Mouse (Mus musculus): ENCODE data around the gene Lgals8. TPM values are rescaled to one million over a fixed set of nuclear protein-coding genes. Genes with fewer than 3 reads are reported as not detected.

Lgals8 gene
- polyA plus RNA-seq, 1 experiment, result 35.9 TPM

- H3K4me1 ChIP-seq (replicated peaks; ENCODE audit: control insufficient read depth, insufficient read depth, low read length), result no peaks in the 10 kb centered on the region
- no peak for DNase-seq
- no peaks in the 10 kb centered on the region for H3K27me3 ChIP-seq (ENCODE audit: control insufficient read depth, insufficient read depth, low read length)
- no peak overlapping the region for H3K4me3 ChIP-seq (ENCODE audit: control insufficient read depth, insufficient read depth, low read length)
- peaks cover 29% of the 10 kb centered on the region for H3K36me3 ChIP-seq (ENCODE audit: control insufficient read depth, insufficient read depth, low read length)
- WGBS, result 97% methylated on average over 14 of the region's 14 CpGs
- H3K27ac ChIP-seq (ENCODE audit: control insufficient read depth, insufficient read depth, low read length), result no peak overlapping the region
- TF ChIP-seq POLR2A (IDR thresholded peaks at IDR 0.05; ENCODE audit: control insufficient read depth, extremely low read depth, insufficient read depth, low read length, poor library complexity) (no peak), CTCF (IDR thresholded peaks at IDR 0.05; ENCODE audit: borderline replicate concordance, control insufficient read depth, extremely low read depth, insufficient read depth, low read length, poor library complexity) (no peak)
Measured at GRCm38 (mm10) chr13:12453150-12453549, 11.6 kb downstream of the Lgals8 start.

DNA sequence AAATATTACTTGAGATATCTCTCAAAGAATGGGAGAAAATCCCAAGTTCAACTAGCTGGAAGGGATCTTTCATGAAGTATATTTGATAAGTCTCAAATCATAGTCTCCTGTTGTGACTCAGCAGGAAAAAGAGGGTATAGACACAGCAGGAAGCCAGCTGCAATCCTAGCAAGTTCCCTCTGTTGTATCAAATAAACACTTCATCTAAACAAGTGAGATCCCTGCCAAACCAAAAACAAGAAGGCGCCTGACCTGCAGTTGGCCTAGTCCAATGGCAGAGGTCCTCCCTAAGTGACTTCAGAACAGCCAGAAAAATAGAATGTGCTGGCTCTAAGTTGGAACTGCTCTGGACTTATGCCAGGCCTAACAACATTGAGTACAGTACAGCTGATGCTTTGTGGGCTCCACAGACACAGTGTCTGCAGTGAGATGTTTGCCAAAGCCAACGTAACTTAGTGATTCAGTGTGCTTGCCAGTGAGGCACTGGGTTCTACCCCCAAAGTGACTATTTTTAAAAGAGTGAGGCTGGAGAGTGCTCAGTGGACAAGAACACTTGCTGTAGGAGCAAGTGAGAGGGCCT is 22.6 kb downstream of the Lgals8 start:
- 92% methylated on average over 2 of the region's 2 CpGs for WGBS
- no peak overlapping the region for H3K4me3 ChIP-seq (ENCODE audit: control insufficient read depth, insufficient read depth, low read length)
- H3K27me3 ChIP-seq (ENCODE audit: control insufficient read depth, insufficient read depth, low read length), result no peaks in the 10 kb centered on the region
- peaks cover 39% of the 10 kb centered on the region for H3K36me3 ChIP-seq (ENCODE audit: control insufficient read depth, insufficient read depth, low read length)
- H3K27ac ChIP-seq (ENCODE audit: control insufficient read depth, insufficient read depth, low read length), result no peak overlapping the region
- TF ChIP-seq CTCF (IDR thresholded peaks at IDR 0.05; ENCODE audit: borderline replicate concordance, control insufficient read depth, extremely low read depth, insufficient read depth, low read length, poor library complexity), result no peak
- TF ChIP-seq POLR2A (IDR thresholded peaks at IDR 0.05; ENCODE audit: control insufficient read depth, extremely low read depth, insufficient read depth, low read length, poor library complexity), result no peak
- DNase-seq, result no peak
- no peaks in the 10 kb centered on the region for H3K4me1 ChIP-seq (replicated peaks; ENCODE audit: control insufficient read depth, insufficient read depth, low read length)

GRCm38 (mm10) chr13:12440813-12441212 is 23.9 kb downstream of the Lgals8 start:
- Histone ChIP-seq H3K27me3 (ENCODE audit: control insufficient read depth, insufficient read depth, low read length) (no peaks in the 10 kb centered on the region), H3K36me3 (ENCODE audit: control insufficient read depth, insufficient read depth, low read length) (peaks cover 38% of the 10 kb centered on the region), H3K27ac (ENCODE audit: control insufficient read depth, insufficient read depth, low read length) (no peak overlapping the region), H3K4me3 (ENCODE audit: control insufficient read depth, insufficient read depth, low read length) (no peak overlapping the region), H3K4me1 (replicated peaks; ENCODE audit: control insufficient read depth, insufficient read depth, low read length) (no peaks in the 10 kb centered on the region)
- WGBS, result 96% methylated on average over 6 of the region's 6 CpGs
- TF ChIP-seq CTCF (IDR thresholded peaks at IDR 0.05; ENCODE audit: borderline replicate concordance, control insufficient read depth, extremely low read depth, insufficient read depth, low read length, poor library complexity) (no peak), POLR2A (IDR thresholded peaks at IDR 0.05; ENCODE audit: control insufficient read depth, extremely low read depth, insufficient read depth, low read length, poor library complexity) (no peak)
- DNase-seq, result no peak

DNA sequence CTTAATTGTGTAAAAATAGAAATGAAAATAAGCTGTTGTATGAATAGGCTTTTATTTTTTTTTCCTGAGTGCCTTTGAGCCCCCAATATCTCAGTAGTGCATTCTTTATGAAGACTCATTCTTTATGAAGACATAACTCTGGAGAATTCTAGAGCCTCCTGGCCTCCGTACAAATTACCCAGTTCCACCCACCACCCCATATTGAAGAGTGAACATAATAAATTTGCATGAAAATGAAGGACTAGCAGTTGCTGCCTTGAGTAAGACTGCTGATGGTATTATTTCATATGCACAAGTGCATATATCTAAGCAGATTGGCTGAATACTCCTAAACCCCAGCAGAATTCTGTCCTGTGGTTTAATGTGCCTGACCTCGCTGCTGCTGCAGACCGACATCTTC is 25.2 kb downstream of the Lgals8 start:
- no peak for TF ChIP-seq POLR2A (IDR thresholded peaks at IDR 0.05; ENCODE audit: control insufficient read depth, extremely low read depth, insufficient read depth, low read length, poor library complexity)
- no peak for TF ChIP-seq CTCF (IDR thresholded peaks at IDR 0.05; ENCODE audit: borderline replicate concordance, control insufficient read depth, extremely low read depth, insufficient read depth, low read length, poor library complexity)
- 96% methylated on average over 3 of the region's 3 CpGs for WGBS
- Histone ChIP-seq H3K27me3 (ENCODE audit: control insufficient read depth, insufficient read depth, low read length) (no peaks in the 10 kb centered on the region), H3K27ac (ENCODE audit: control insufficient read depth, insufficient read depth, low read length) (no peak overlapping the region), H3K4me3 (ENCODE audit: control insufficient read depth, insufficient read depth, low read length) (no peak overlapping the region), H3K36me3 (ENCODE audit: control insufficient read depth, insufficient read depth, low read length) (peaks cover 41% of the 10 kb centered on the region), H3K4me1 (replicated peaks; ENCODE audit: control insufficient read depth, insufficient read depth, low read length) (no peaks in the 10 kb centered on the region)
- no peak for DNase-seq

DNA sequence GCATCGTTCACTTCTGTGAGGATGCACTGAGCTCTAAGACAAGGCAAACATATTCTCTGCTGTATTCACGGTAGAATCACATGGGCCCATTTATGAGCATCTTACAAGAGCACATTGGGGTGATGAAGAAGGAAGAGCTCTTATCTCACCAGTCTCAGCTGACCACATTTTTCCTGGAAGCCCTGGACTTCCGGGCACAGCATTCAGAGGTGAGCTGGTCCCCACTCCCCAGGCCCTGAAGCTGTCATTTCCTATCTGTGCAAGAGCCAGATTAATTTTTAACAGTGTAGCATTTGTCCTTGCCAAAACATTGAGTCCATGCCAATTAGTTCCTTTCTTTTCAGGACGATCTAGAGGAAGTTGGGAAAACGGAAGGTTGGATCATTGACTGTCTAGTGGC is 30.9 kb downstream of the Lgals8 start:
- TF ChIP-seq POLR2A (IDR thresholded peaks at IDR 0.05; ENCODE audit: control insufficient read depth, extremely low read depth, insufficient read depth, low read length, poor library complexity) (no peak), CTCF (IDR thresholded peaks at IDR 0.05; ENCODE audit: borderline replicate concordance, control insufficient read depth, extremely low read depth, insufficient read depth, low read length, poor library complexity) (no peak)
- Histone ChIP-seq H3K27me3 (ENCODE audit: control insufficient read depth, insufficient read depth, low read length) (no peaks in the 10 kb centered on the region), H3K4me3 (ENCODE audit: control insufficient read depth, insufficient read depth, low read length) (no peak overlapping the region), H3K4me1 (replicated peaks; ENCODE audit: control insufficient read depth, insufficient read depth, low read length) (no peaks in the 10 kb centered on the region), H3K36me3 (ENCODE audit: control insufficient read depth, insufficient read depth, low read length) (peaks cover 51% of the 10 kb centered on the region), H3K27ac (ENCODE audit: control insufficient read depth, insufficient read depth, low read length) (no peak overlapping the region)
- WGBS, result 88% methylated on average over 5 of the region's 5 CpGs
- DNase-seq, result no peak

- Histone ChIP-seq H3K36me3 (ENCODE audit: control insufficient read depth, insufficient read depth, low read length) (peaks cover 62% of the 10 kb centered on the region), H3K27ac (ENCODE audit: control insufficient read depth, insufficient read depth, low read length) (no peak overlapping the region), H3K4me3 (ENCODE audit: control insufficient read depth, insufficient read depth, low read length) (no peak overlapping the region), H3K27me3 (ENCODE audit: control insufficient read depth, insufficient read depth, low read length) (no peaks in the 10 kb centered on the region), H3K4me1 (replicated peaks; ENCODE audit: control insufficient read depth, insufficient read depth, low read length) (no peaks in the 10 kb centered on the region)
- no peak for DNase-seq
- WGBS, result 98% methylated on average over 13 of the region's 13 CpGs
- TF ChIP-seq CTCF (IDR thresholded peaks at IDR 0.05; ENCODE audit: borderline replicate concordance, control insufficient read depth, extremely low read depth, insufficient read depth, low read length, poor library complexity) (no peak), POLR2A (IDR thresholded peaks at IDR 0.05; ENCODE audit: control insufficient read depth, extremely low read depth, insufficient read depth, low read length, poor library complexity) (no peak)
Measured at GRCm38 (mm10) chr13:12428556-12428955, 36.2 kb downstream of the Lgals8 start.

DNA sequence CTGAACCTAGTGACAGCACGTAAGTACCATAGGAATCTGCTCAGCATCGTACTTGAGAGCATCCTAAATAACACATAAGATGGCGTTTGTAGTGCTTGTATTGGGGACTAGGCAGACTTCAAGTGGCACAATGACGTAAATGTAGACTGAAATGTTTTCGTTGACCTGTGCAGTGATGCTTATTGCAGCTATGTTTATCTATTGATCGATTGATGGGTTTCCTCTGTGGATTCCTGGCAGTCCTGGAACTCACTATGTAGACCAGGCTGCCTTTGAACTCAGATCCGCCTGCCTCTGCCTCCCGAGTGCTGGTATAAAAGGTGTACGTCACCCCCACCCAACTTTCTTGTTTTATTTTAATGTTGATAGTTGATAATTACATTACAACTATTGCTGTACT is 44.1 kb downstream of the Lgals8 start:
- 97% methylated on average over 9 of the region's 9 CpGs for WGBS
- Histone ChIP-seq H3K4me3 (ENCODE audit: control insufficient read depth, insufficient read depth, low read length) (no peak overlapping the region), H3K36me3 (ENCODE audit: control insufficient read depth, insufficient read depth, low read length) (peaks cover 76% of the 10 kb centered on the region), H3K27me3 (ENCODE audit: control insufficient read depth, insufficient read depth, low read length) (no peaks in the 10 kb centered on the region), H3K4me1 (replicated peaks; ENCODE audit: control insufficient read depth, insufficient read depth, low read length) (no peaks in the 10 kb centered on the region), H3K27ac (ENCODE audit: control insufficient read depth, insufficient read depth, low read length) (no peak overlapping the region)
- DNase-seq, result no peak
- no peak for TF ChIP-seq CTCF (IDR thresholded peaks at IDR 0.05; ENCODE audit: borderline replicate concordance, control insufficient read depth, extremely low read depth, insufficient read depth, low read length, poor library complexity)
- TF ChIP-seq POLR2A (IDR thresholded peaks at IDR 0.05; ENCODE audit: control insufficient read depth, extremely low read depth, insufficient read depth, low read length, poor library complexity), result no peak

Measured in thymus, adult 2 months (tissue).